Mouse (Mus musculus) neural tube, embryonic 14.5 days (tissue): Measurements from ENCODE around the gene Actl6b. TPM values are rescaled to one million over a fixed set of nuclear protein-coding genes. Genes with fewer than 3 reads are reported as not detected.

Experiments
- ATAC-seq: fragments of 200-750 bp; cut with Nextera tagmentation; 2 replicates; pipeline ENCODE4 v1.8.0; 2017; ENCODE audit warnings: low read depth, mild to moderate bottlenecking, moderate TSS enrichment, moderate library complexity
- H3K27ac ChIP-seq: fragments of 300-500 bp; sonication (generic); 2 replicates; pipeline ENCODE4 v1.5.1; 2014; ENCODE audit warnings: low read depth, mild to moderate bottlenecking, control low read depth, low read length, moderate library complexity, mixed read lengths
- H3K27me3 ChIP-seq: fragments of 300-500 bp; sonication (generic); 2 replicates; pipeline ENCODE4 v1.6.1; 2014; ENCODE audit warnings: low read length; ENCODE audit not compliant: control insufficient read depth, insufficient read depth
- H3K36me3 ChIP-seq: fragments of 300-500 bp; sonication (generic); 2 replicates; pipeline ENCODE4 v1.6.1; 2014; ENCODE audit warnings: low read length, mixed read lengths; ENCODE audit not compliant: control insufficient read depth, insufficient read depth
- H3K4me1 ChIP-seq: fragments of 300-500 bp; sonication (generic); 2 replicates; pipeline ENCODE4 v1.6.1; 2014; ENCODE audit warnings: low read length; ENCODE audit not compliant: control insufficient read depth, insufficient read depth
- H3K4me2 ChIP-seq: fragments of 300-500 bp; sonication (generic); 2 replicates; pipeline ENCODE4 v1.6.1; 2014; ENCODE audit warnings: mild to moderate bottlenecking, low read depth, low read length, control low read depth
- H3K4me3 ChIP-seq: fragments of 300-500 bp; sonication (generic); 2 replicates; pipeline ENCODE4 v1.5.1; 2014; ENCODE audit warnings: low read depth, low read length, control low read depth, mixed read lengths
- H3K9ac ChIP-seq: fragments of 300-500 bp; sonication (generic); replicated peaks from 2 replicates; pipeline ENCODE4 v1.6.1; 2014; ENCODE audit warnings: low read depth, mild to moderate bottlenecking, control low read depth, low read length, mixed read lengths
- H3K9me3 ChIP-seq: fragments of 300-500 bp; sonication (generic); 2 replicates; pipeline ENCODE4 v1.6.1; 2016; ENCODE audit warnings: low read length; ENCODE audit not compliant: control insufficient read depth
- WGBS: fragments of 180-500 bp; shearing (Covaris S2); extraction: QIAGEN DNeasy Blood & Tissue Kit; methylation state at CpG from one replicate; pipeline ENCODE4 v1.1.7; 2014; 5-methylcytosine and 5-hydroxymethylcytosine counted together
- polyA plus RNA-seq: library from polyadenylated mRNA; unstranded; fragments of >200 nt; fragmentation: Nextera tagmentation; extraction: Ambion mirVana; gene quantifications from 2 replicates; pipeline ENCODE4 v1.2.1, GENCODE M21; 2014

Actl6b gene
- polyA plus RNA-seq, 1 experiment from 2014 or later, result 236 TPM

GRCm38 (mm10) chr5:137565744-137566143, 12.4 kb downstream of the Actl6b start:
- no peaks in the 10 kb centered on the region for H3K4me1 ChIP-seq
- H3K4me3 ChIP-seq, result no peak overlapping the region
- WGBS, result 79% methylated on average over 6 of the region's 6 CpGs
- H3K27ac ChIP-seq, result no peak overlapping the region
- H3K9me3 ChIP-seq, result no peaks in the 10 kb centered on the region
- H3K4me2 ChIP-seq, result no peak overlapping the region
- H3K27me3 ChIP-seq, result no peaks in the 10 kb centered on the region
- H3K36me3 ChIP-seq, result peaks cover 4% of the 10 kb centered on the region; the same call in 1 of the 2 replicates
- no peak overlapping the region for H3K9ac ChIP-seq
- ATAC-seq, result no peak

- Histone ChIP-seq H3K4me3 (no peak overlapping the region), H3K36me3 (peaks cover 4% of the 10 kb centered on the region; the same call in 1 of the 2 replicates), H3K27me3 (no peaks in the 10 kb centered on the region), H3K4me1 (no peaks in the 10 kb centered on the region), H3K27ac (no peak overlapping the region), H3K9ac (no peak overlapping the region), H3K9me3 (no peaks in the 10 kb centered on the region), H3K4me2 (no peak overlapping the region)
- 92% methylated on average over 5 of the region's 5 CpGs for WGBS
- ATAC-seq, result no peak
Measured at GRCm38 (mm10) chr5:137566416-137566815, 13.1 kb downstream of the Actl6b start.

GRCm38 (mm10) chr5:137568223-137568798, 15.0 kb downstream of the Actl6b start:
- Histone ChIP-seq H3K4me1 (no peaks in the 10 kb centered on the region), H3K27me3 (no peaks in the 10 kb centered on the region), H3K9ac (no peak overlapping the region), H3K27ac (no peak overlapping the region), H3K36me3 (peaks cover 4% of the 10 kb centered on the region; the same call in 1 of the 2 replicates), H3K9me3 (no peaks in the 10 kb centered on the region), H3K4me3 (no peak overlapping the region), H3K4me2 (no peak overlapping the region)
- WGBS, result 81% methylated on average over 8 of the region's 8 CpGs
- no peak for ATAC-seq

GRCm38 (mm10) chr5:137569031-137569430, 15.7 kb downstream of the Actl6b start:
- Histone ChIP-seq H3K9me3 (no peaks in the 10 kb centered on the region), H3K4me3 (no peak overlapping the region), H3K27ac (no peak overlapping the region), H3K27me3 (no peaks in the 10 kb centered on the region), H3K9ac (no peak overlapping the region), H3K36me3 (peaks cover 4% of the 10 kb centered on the region; the same call in 1 of the 2 replicates), H3K4me2 (no peak overlapping the region), H3K4me1 (no peaks in the 10 kb centered on the region)
- 76% methylated on average over 12 of the region's 12 CpGs for WGBS
- no peak for ATAC-seq

GRCm38 (mm10) chr5:137569665-137570064, 16.3 kb downstream of the Actl6b start, which contains the start of gene Tfr2:
Tfr2 (plus strand) TSS chr5:137569840.
- ATAC-seq, result no peak
- no peak within 1 kb of the TSS for H3K9ac ChIP-seq
- no peaks in the 10 kb centered on the region for H3K9me3 ChIP-seq
- no peaks in the 10 kb centered on the region for H3K4me1 ChIP-seq
- no peak within 1 kb of the TSS for H3K27ac ChIP-seq
- H3K4me2 ChIP-seq, result no peak within 1 kb of the TSS
- H3K36me3 ChIP-seq, result peaks cover 4% of the 10 kb centered on the region; the same call in 1 of the 2 replicates
- 41% methylated on average over 9 of the region's 9 CpGs for WGBS
- H3K27me3 ChIP-seq, result no peaks in the 10 kb centered on the region
- no peak within 1 kb of the TSS for H3K4me3 ChIP-seq

GRCm38 (mm10) chr5:137570181-137570580, 16.9 kb downstream of the Actl6b start:
- H3K9ac ChIP-seq, result no peak overlapping the region
- no peak overlapping the region for H3K4me2 ChIP-seq
- H3K4me1 ChIP-seq, result no peaks in the 10 kb centered on the region
- no peaks in the 10 kb centered on the region for H3K27me3 ChIP-seq
- H3K36me3 ChIP-seq, result peaks cover 4% of the 10 kb centered on the region; the same call in 1 of the 2 replicates
- no peak for ATAC-seq
- H3K4me3 ChIP-seq, result no peak overlapping the region
- no peak overlapping the region for H3K27ac ChIP-seq
- WGBS, result 59% methylated on average over 7 of the region's 7 CpGs
- H3K9me3 ChIP-seq, result no peaks in the 10 kb centered on the region

- H3K4me3 ChIP-seq, result no peak overlapping the region
- H3K9me3 ChIP-seq, result no peaks in the 10 kb centered on the region
- no peak overlapping the region for H3K9ac ChIP-seq
- peaks cover 4% of the 10 kb centered on the region; the same call in 1 of the 2 replicates for H3K36me3 ChIP-seq
- no peak overlapping the region for H3K4me2 ChIP-seq
- H3K27me3 ChIP-seq, result no peaks in the 10 kb centered on the region
- H3K27ac ChIP-seq, result no peak overlapping the region
- 81% methylated on average over 17 of the region's 17 CpGs for WGBS
- ATAC-seq, result no peak
- H3K4me1 ChIP-seq, result no peaks in the 10 kb centered on the region
Measured at GRCm38 (mm10) chr5:137570691-137571586, 17.6 kb downstream of the Actl6b start.

GRCm38 (mm10) chr5:137574470-137574901, 21.2 kb downstream of the Actl6b start:
- H3K4me3 ChIP-seq, result peak overlapping the region; percentile 16; the same call in 1 of the 2 replicates
- WGBS, result 7% methylated on average over 27 of the region's 27 CpGs
- no peaks in the 10 kb centered on the region for H3K27me3 ChIP-seq
- peak; percentile 31; the same call in 1 of the 2 replicates for ATAC-seq
- H3K27ac ChIP-seq, result no peak overlapping the region
- peak overlapping the region; percentile 38 for H3K4me2 ChIP-seq
- no peaks in the 10 kb centered on the region for H3K4me1 ChIP-seq
- peak overlapping the region; percentile 25; the same call in 1 of the 2 replicates for H3K9ac ChIP-seq
- no peaks in the 10 kb centered on the region for H3K9me3 ChIP-seq
- no peaks in the 10 kb centered on the region for H3K36me3 ChIP-seq

GRCm38 (mm10) chr5:137580246-137580645, 26.9 kb downstream of the Actl6b start:
- Histone ChIP-seq H3K27ac (no peak overlapping the region), H3K9ac (no peak overlapping the region), H3K36me3 (no peaks in the 10 kb centered on the region), H3K4me3 (no peak overlapping the region), H3K4me1 (peaks cover 3% of the 10 kb centered on the region; the same call in 1 of the 2 replicates), H3K4me2 (no peak overlapping the region), H3K9me3 (no peaks in the 10 kb centered on the region), H3K27me3 (peaks cover 2% of the 10 kb centered on the region; the same call in 1 of the 2 replicates)
- 82% methylated on average over 6 of the region's 6 CpGs for WGBS
- ATAC-seq, result no peak
